Mouse (Mus musculus): ENCODE results near the gene Eloa. TPM values are rescaled to one million over a fixed set of nuclear protein-coding genes. Genes with fewer than 3 reads are reported as not detected.

The Eloa gene
- 7.2 and 7.7 TPM in 2 replicates for polyA plus RNA-seq (2012; ENCODE audit: low replicate concordance)

GRCm38 (mm10) chr4:136021549-136022047 lies at the start of gene Eloa:
TSS of gene Eloa (minus strand) at chr4:136021763.

GRCm38 (mm10) chr4:136053247-136053596 lies 31.7 kb upstream of the Eloa start, which contains the start of gene Rpl11:
TSS of gene Rpl11 (minus strand) at chr4:136053428.

GRCm38 (mm10) chr4:135986943-135987710 lies 34.4 kb downstream of the Eloa start, which contains the start of gene Pithd1:
TSS of gene Pithd1 (minus strand) at chr4:135987264.

GRCm38 (mm10) chr4:135972556-135972906 lies 49.0 kb downstream of the Eloa start, which contains the start of gene Lypla2:
TSS of gene Lypla2 (minus strand) at chr4:135972626.

GRCm38 (mm10) chr4:135963457-135964193 lies 57.9 kb downstream of the Eloa start, which contains the start of gene Gale:
TSS of gene Gale (plus strand) at chr4:135963727.

Other genes with a start within 250 kb of the Eloa start
- gene Srsf10, start 166.0 kb downstream of the Eloa start, polyA plus RNA-seq (2012; ENCODE audit: low replicate concordance), result 162 and 193 TPM in 2 replicates
- 6.4 and 21.7 TPM in 2 replicates for gene Pnrc2, start 147.9 kb downstream of the Eloa start, polyA plus RNA-seq (2012; ENCODE audit: low replicate concordance)
- gene Cnr2, start 126.4 kb downstream of the Eloa start, polyA plus RNA-seq (2012; ENCODE audit: low replicate concordance), result 12.5 and 40.8 TPM in 2 replicates
- 31.4 and 50.2 TPM in 2 replicates for gene Fuca1, start 101.0 kb downstream of the Eloa start, polyA plus RNA-seq (2012; ENCODE audit: low replicate concordance)
- 22.4 and 27.9 TPM in 2 replicates for gene Hmgcl, start 75.3 kb downstream of the Eloa start, polyA plus RNA-seq (2012; ENCODE audit: low replicate concordance)
- 12.5 and 25.6 TPM in 2 replicates for gene Gale, start 58.0 kb downstream of the Eloa start, polyA plus RNA-seq (2012; ENCODE audit: low replicate concordance)
- gene Lypla2, start 49.1 kb downstream of the Eloa start, polyA plus RNA-seq (2012; ENCODE audit: low replicate concordance), result 314 and 684 TPM in 2 replicates
- 20.7 and 43.3 TPM in 2 replicates for gene Pithd1, start 34.5 kb downstream of the Eloa start, polyA plus RNA-seq (2012; ENCODE audit: low replicate concordance)
- 706 and 1,297 TPM in 2 replicates for gene Rpl11, start 31.7 kb upstream of the Eloa start, polyA plus RNA-seq (2012; ENCODE audit: low replicate concordance)
- 100 and 135 TPM in 2 replicates for gene Id3, start 121.7 kb upstream of the Eloa start, polyA plus RNA-seq (2012; ENCODE audit: low replicate concordance)
- 45.9 and 61.7 TPM in 2 replicates for gene E2f2, start 150.6 kb upstream of the Eloa start, polyA plus RNA-seq (2012; ENCODE audit: low replicate concordance)
- gene Asap3, start 184.6 kb upstream of the Eloa start, polyA plus RNA-seq (2012; ENCODE audit: low replicate concordance), result 0.35 and 0.56 TPM in 2 replicates
- 0.55 TPM in 1 of 2 replicates, not detected in the other for gene Tcea3, start 226.0 kb upstream of the Eloa start, polyA plus RNA-seq (2012; ENCODE audit: low replicate concordance)